Mouse (Mus musculus) hindbrain, postnatal 0 days (tissue): ENCODE results near the gene Retreg1. TPM values are rescaled to one million over a fixed set of nuclear protein-coding genes. Genes with fewer than 3 reads are reported as not detected.
A peak's percentile ranks its signal among the peaks of the same experiment; 100 is the strongest.

ENCODE experiments used
- ATAC-seq: fragments of 200-750 bp; cut with Nextera tagmentation; 2 replicates; pipeline ENCODE4 v1.8.0; 2017; ENCODE audit warnings: mild to moderate bottlenecking, moderate TSS enrichment, moderate library complexity
- DNase-seq: peaks from one replicate; pipeline ENCODE4 v3.0.0-alpha.2; 2015; ENCODE audit warnings: low spot score
- H3K27ac ChIP-seq: fragments of 300-500 bp; sonication (generic); 2 replicates; pipeline ENCODE4 v1.5.1; 2014; ENCODE audit warnings: mild to moderate bottlenecking
- H3K27me3 ChIP-seq: fragments of 300-500 bp; sonication (generic); 2 replicates; pipeline ENCODE4 v1.6.1; 2014; ENCODE audit warnings: low read length, mixed read lengths; ENCODE audit not compliant: insufficient read depth
- H3K36me3 ChIP-seq: fragments of 300-500 bp; sonication (generic); 2 replicates; pipeline ENCODE4 v1.6.1; 2014; ENCODE audit warnings: low read length, mixed read lengths; ENCODE audit not compliant: insufficient read depth
- H3K4me1 ChIP-seq: fragments of 300-500 bp; sonication (generic); 2 replicates; pipeline ENCODE4 v1.6.1; 2014; ENCODE audit warnings: antibody characterized with exemption, low read length, mixed read lengths; ENCODE audit not compliant: insufficient read depth
- H3K4me2 ChIP-seq: fragments of 300-500 bp; sonication (generic); 2 replicates; pipeline ENCODE4 v1.6.1; 2014; ENCODE audit warnings: low read depth, mild to moderate bottlenecking, low read length, moderate library complexity, mixed read lengths
- H3K4me3 ChIP-seq: fragments of 300-500 bp; sonication (generic); 2 replicates; pipeline ENCODE4 v1.5.1; 2014; ENCODE audit warnings: low read length
- H3K9ac ChIP-seq: fragments of 300-500 bp; sonication (generic); replicated peaks from 2 replicates; pipeline ENCODE4 v1.6.1; 2014; ENCODE audit warnings: mild to moderate bottlenecking, low read length, moderate library complexity, mixed read lengths
- H3K9me3 ChIP-seq: fragments of 300-500 bp; sonication (generic); 2 replicates; pipeline ENCODE4 v1.6.1; 2016; ENCODE audit warnings: low read length, mixed read lengths
- CTCF ChIP-seq: IDR thresholded peaks from 2 replicates; pipeline ENCODE4 v1.5.1; 2016; ENCODE audit warnings: antibody characterized with exemption, control low read depth, low read depth
- WGBS: fragments of 180-500 bp; shearing (Covaris S2); extraction: QIAGEN DNeasy Blood & Tissue Kit; methylation state at CpG from one replicate; pipeline ENCODE4 v1.1.7; 2014; 5-methylcytosine and 5-hydroxymethylcytosine counted together
- polyA plus RNA-seq: library from polyadenylated mRNA; unstranded; fragments of >200 nt; fragmentation: Nextera tagmentation; extraction: Ambion mirVana; gene quantifications from 2 replicates; pipeline ENCODE4 v1.2.1, GENCODE M21; 2015
- total RNA-seq: library from RNA; depleted of rRNA; stranded (reverse); fragments of >200 nt; gene quantifications from 2 replicates; pipeline ENCODE4 v1.2.3, GENCODE M21; 2014

The Retreg1 gene
- total and polyA plus RNA-seq, 2 experiments from 2014 or later = 21.0 to 31.7 TPM

DNA sequence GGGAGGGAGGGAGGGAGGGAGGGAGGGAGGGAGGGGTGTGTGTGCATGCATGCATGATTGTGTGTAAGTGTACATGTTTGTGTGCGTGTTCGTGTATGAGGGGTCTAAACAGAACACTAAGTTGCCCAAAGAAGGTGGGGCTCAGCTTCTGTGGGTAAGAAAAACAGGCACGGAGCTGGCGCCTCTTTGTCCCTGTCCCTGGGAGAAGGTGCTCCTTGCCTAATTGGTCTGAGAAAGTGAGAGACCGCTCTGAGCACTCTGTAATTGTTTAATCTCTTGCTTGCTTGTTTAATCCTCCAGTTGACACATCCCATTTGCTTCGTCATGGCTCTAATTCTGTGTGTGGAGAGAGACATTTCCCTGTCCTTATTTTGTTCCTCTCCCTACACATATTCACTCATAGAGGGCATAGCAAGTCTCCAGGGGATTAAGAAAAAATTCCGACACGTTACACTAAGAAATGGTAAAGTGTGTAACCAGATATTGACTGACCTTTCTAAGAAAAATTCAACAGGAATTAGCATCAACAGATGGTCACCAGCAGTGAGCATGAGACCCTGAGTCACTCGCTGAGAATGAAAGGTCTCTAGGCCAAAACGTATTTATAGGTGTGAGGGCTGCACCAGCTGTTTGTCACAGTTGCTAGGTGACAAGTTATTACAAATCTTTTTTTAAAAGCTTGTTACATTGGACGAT is 113.6 kb downstream of the Retreg1 start:
- TF ChIP-seq CTCF = no peak
- DNase-seq (no peak), ATAC-seq (no peak)
- Histone ChIP-seq H3K36me3 (no peaks in the 10 kb centered on the region), H3K9me3 (no peaks in the 10 kb centered on the region), H3K4me1 (no peaks in the 10 kb centered on the region), H3K27me3 (no peaks in the 10 kb centered on the region), H3K4me3 (no peak overlapping the region), H3K27ac (no peak overlapping the region), H3K4me2 (no peak overlapping the region), H3K9ac (no peak overlapping the region)
- WGBS = 44% methylated on average over 11 of the region's 11 CpGs

DNA sequence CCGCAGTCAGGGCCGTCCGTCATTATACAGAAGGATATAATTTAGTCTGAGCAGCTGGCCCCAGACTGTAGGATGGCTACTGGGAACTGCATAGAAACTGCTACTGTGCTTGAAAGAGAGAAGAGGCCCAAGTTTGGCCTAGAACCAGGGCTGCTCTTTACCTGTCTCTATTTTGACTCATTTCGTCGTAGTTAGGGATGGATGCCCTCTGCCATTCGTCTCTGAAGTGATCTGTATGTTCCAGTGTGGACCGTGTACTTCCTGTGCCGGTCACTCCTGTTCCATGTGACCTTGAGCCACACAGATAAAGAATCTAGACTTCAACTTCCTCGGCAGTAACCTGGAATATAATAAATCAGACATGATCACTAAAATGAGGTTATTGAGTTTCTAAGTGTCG is 114.7 kb downstream of the Retreg1 start:
- H3K9ac ChIP-seq = no peak overlapping the region
- DNase-seq (no peak), ATAC-seq (no peak)
- H3K9me3 ChIP-seq = no peaks in the 10 kb centered on the region
- 80% methylated on average over 10 of the region's 10 CpGs for WGBS
- H3K27me3 ChIP-seq = no peaks in the 10 kb centered on the region
- H3K27ac ChIP-seq = no peak overlapping the region
- no peak overlapping the region for H3K4me2 ChIP-seq
- no peaks in the 10 kb centered on the region for H3K4me1 ChIP-seq
- no peaks in the 10 kb centered on the region for H3K36me3 ChIP-seq
- TF ChIP-seq CTCF = no peak
- no peak overlapping the region for H3K4me3 ChIP-seq

DNA sequence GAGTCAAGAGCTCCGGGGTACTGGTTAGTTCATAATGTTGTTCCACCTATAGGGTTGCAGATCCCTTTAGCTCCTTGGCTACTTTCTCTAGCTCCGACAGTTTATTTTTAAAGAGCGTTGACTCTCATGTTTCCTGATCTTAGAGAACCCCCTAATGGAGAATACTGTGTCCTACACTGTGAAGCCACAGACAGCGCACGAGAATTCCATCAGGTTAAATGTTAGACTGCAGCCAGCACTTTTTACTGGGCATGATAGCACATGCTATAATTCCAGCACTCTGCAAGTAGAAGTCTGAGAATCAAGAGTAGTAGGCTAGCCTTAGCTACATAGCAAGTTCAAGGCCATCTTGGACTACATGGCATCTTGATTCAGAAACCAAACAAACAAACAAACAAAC is 116.4 kb downstream of the Retreg1 start:
- DNase-seq (peak; percentile 86), ATAC-seq (peak; percentile 92)
- no peak overlapping the region for H3K4me2 ChIP-seq
- H3K36me3 ChIP-seq = no peaks in the 10 kb centered on the region
- H3K9me3 ChIP-seq = no peaks in the 10 kb centered on the region
- H3K27ac ChIP-seq = no peak overlapping the region
- no peaks in the 10 kb centered on the region for H3K4me1 ChIP-seq
- TF ChIP-seq CTCF = peak; percentile 84
- no peak overlapping the region for H3K9ac ChIP-seq
- WGBS = 25% methylated on average over 5 of the region's 5 CpGs
- H3K27me3 ChIP-seq = no peaks in the 10 kb centered on the region
- no peak overlapping the region for H3K4me3 ChIP-seq

DNA sequence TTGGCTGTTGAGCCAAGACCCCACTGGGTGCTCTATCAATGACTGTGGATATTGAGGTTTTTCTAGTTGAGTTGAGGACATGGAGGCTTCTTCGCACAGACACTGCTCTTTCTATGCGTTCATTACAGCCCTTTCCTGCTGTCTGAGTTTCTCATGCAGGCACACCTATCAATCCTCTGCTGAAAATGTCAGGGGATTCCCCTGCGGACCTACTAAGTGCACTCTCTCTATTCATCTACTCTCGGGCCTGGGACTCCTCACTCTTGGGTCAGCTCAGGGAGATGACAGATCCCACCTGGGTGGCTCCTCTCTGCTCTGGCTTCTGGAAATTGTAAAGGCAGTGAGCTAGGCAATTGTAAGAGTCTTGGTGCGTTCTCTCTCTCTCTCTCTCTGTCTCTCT is 117.3 kb downstream of the Retreg1 start:
- no peaks in the 10 kb centered on the region for H3K9me3 ChIP-seq
- ATAC-seq (no peak), DNase-seq (no peak)
- no peak overlapping the region for H3K4me3 ChIP-seq
- no peaks in the 10 kb centered on the region for H3K4me1 ChIP-seq
- WGBS = 93% methylated on average over 5 of the region's 5 CpGs
- no peak overlapping the region for H3K4me2 ChIP-seq
- H3K27ac ChIP-seq = no peak overlapping the region
- H3K36me3 ChIP-seq = no peaks in the 10 kb centered on the region
- no peaks in the 10 kb centered on the region for H3K27me3 ChIP-seq
- H3K9ac ChIP-seq = no peak overlapping the region
- no peak for TF ChIP-seq CTCF

DNA sequence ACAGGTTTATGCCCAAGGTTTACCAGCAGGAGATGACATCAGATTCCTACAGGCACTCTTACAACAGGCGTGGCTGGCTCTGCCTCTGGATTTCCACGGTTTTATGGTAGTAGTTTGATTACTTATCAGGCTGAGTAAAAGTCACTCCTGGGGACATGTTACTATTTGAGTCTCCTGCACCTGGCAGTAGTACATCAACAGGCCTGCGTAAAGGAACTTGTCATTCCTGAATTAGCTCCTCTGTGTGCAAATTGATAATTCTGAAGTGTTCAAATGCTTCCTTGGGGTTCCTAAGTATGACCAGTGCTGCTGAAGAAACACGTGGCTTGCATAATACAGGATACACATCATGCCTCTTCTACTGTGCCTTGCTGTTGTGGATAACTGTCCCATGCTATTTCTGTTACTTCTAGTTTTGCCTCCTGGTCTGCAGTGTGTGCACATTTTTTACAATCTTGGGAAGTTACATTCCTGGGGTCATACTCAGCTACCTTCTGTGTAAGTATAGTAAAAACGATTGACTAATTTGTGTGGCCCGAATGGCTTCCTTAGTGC is 123.3 kb downstream of the Retreg1 start:
- H3K9me3 ChIP-seq = no peaks in the 10 kb centered on the region
- no peak overlapping the region for H3K4me2 ChIP-seq
- no peak for DNase-seq
- H3K4me3 ChIP-seq = no peak overlapping the region
- WGBS = 76% methylated on average over 6 of the region's 6 CpGs
- H3K27me3 ChIP-seq = no peaks in the 10 kb centered on the region
- no peaks in the 10 kb centered on the region for H3K4me1 ChIP-seq
- H3K36me3 ChIP-seq = no peaks in the 10 kb centered on the region
- H3K27ac ChIP-seq = no peak overlapping the region
- no peak for ATAC-seq
- TF ChIP-seq CTCF = no peak
- no peak overlapping the region for H3K9ac ChIP-seq

DNA sequence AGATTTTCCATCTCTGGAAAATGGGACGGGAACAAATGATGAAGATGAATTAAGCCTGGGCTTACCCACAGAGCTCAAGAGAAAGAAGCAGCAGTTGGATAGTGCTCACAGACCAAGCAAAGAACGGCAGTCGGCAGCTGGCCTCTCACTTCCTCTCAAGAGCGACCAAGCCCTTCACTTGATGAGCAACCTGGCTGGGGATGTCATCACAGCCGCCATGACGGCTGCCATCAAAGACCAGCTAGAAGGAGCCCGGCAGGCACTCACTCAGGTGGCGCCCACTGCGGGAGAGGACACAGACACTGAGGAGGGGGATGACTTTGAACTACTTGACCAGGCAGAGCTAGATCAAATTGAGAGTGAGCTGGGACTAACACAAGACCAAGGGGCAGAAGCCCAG is 128.6 kb downstream of the Retreg1 start:
- no peak for ATAC-seq
- 97% methylated on average over 9 of the region's 9 CpGs for WGBS
- no peak overlapping the region for H3K4me2 ChIP-seq

DNA sequence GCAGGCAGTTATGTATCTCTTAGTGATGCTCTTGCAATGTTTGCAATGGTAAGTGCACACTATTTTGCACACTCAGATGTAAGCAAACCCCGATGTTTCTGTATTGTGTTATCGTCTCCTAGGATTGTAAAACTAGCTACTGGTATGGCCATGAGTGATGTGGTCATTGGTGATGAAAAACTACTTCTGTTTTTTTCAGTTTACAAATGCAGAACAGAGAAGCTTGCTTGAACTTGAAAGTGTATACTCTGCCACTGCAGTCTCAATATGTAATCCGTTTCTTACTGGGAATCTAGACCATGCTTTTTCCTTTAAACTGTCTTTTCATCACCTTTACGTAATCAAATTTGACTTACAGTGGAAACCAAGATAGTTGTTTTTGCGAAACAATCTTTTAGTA is 129.8 kb downstream of the Retreg1 start:
- ATAC-seq (no peak), DNase-seq (no peak)
- H3K27ac ChIP-seq = no peak overlapping the region
- no peaks in the 10 kb centered on the region; the same call in 1 of the 2 replicates for H3K36me3 ChIP-seq
- H3K9ac ChIP-seq = no peak overlapping the region
- H3K27me3 ChIP-seq = no peaks in the 10 kb centered on the region
- no peak overlapping the region for H3K4me2 ChIP-seq
- no peak for TF ChIP-seq CTCF
- WGBS = 91% methylated on average over 5 of the region's 5 CpGs
- H3K9me3 ChIP-seq = no peaks in the 10 kb centered on the region
- H3K4me3 ChIP-seq = no peak overlapping the region
- no peaks in the 10 kb centered on the region for H3K4me1 ChIP-seq

More for the DNA sequence above, 128.6 kb downstream of the Retreg1 start:
- DNase-seq = no peak
- Histone ChIP-seq H3K4me1 (no peaks in the 10 kb centered on the region), H3K9ac (no peak overlapping the region), H3K9me3 (no peaks in the 10 kb centered on the region), H3K36me3 (no peaks in the 10 kb centered on the region; the same call in 1 of the 2 replicates), H3K27ac (no peak overlapping the region), H3K4me3 (no peak overlapping the region), H3K27me3 (no peaks in the 10 kb centered on the region)
- TF ChIP-seq CTCF = no peak
